Mouse (Mus musculus): ENCODE measurements around the gene Prss35. TPM values are rescaled to one million over a fixed set of nuclear protein-coding genes. Genes with fewer than 3 reads are reported as not detected.

Prss35 gene
- total and polyA plus RNA-seq, 2 experiments: not detected

GRCm38 (mm10) chr9:86773996-86774395, 30.5 kb downstream of the Prss35 start:
- Histone ChIP-seq H3K4me3 (ENCODE audit: insufficient read depth, low read depth, low read length) (no peak overlapping the region), H3K4me1 (ENCODE audit: control insufficient read depth, insufficient read depth, low read length) (no peaks in the 10 kb centered on the region), H3K9ac (ENCODE audit: low read depth, low read length) (no peak overlapping the region), H3K27me3 (ENCODE audit: control insufficient read depth, insufficient read depth, low read length) (no peaks in the 10 kb centered on the region), H3K27ac (replicated peaks; ENCODE audit: insufficient read depth, low read depth, low read length) (no peak overlapping the region), H3K79me2 (ENCODE audit: control insufficient read depth, insufficient read depth, low read length) (no peaks in the 10 kb centered on the region), H3K36me3 (ENCODE audit: control insufficient read depth, insufficient read depth, low read length) (no peaks in the 10 kb centered on the region)
- no peak for DNase-seq (ENCODE audit: extremely low read depth, low read depth, low spot score)
- no peak for TF ChIP-seq CTCF (IDR thresholded peaks at IDR 0.05; ENCODE audit: low read depth, low read length)
- 80% methylated on average over 8 of the region's 8 CpGs for WGBS

GRCm38 (mm10) chr9:86775374-86775773, 31.9 kb downstream of the Prss35 start:
- Histone ChIP-seq H3K4me3 (ENCODE audit: insufficient read depth, low read depth, low read length) (no peak overlapping the region), H3K4me1 (ENCODE audit: control insufficient read depth, insufficient read depth, low read length) (no peaks in the 10 kb centered on the region), H3K27me3 (ENCODE audit: control insufficient read depth, insufficient read depth, low read length) (no peaks in the 10 kb centered on the region), H3K27ac (replicated peaks; ENCODE audit: insufficient read depth, low read depth, low read length) (no peak overlapping the region), H3K9ac (ENCODE audit: low read depth, low read length) (no peak overlapping the region), H3K36me3 (ENCODE audit: control insufficient read depth, insufficient read depth, low read length) (no peaks in the 10 kb centered on the region), H3K79me2 (ENCODE audit: control insufficient read depth, insufficient read depth, low read length) (no peaks in the 10 kb centered on the region)
- 95% methylated on average over 6 of the region's 6 CpGs for WGBS
- TF ChIP-seq CTCF (IDR thresholded peaks at IDR 0.05; ENCODE audit: low read depth, low read length): no peak
- no peak for TF ChIP-seq POLR2A (IDR thresholded peaks at IDR 0.05; ENCODE audit: extremely low read depth, insufficient read depth, low read length)
- DNase-seq (ENCODE audit: extremely low read depth, low read depth, low spot score): no peak

- H3K27ac ChIP-seq (replicated peaks; ENCODE audit: insufficient read depth, low read depth, low read length): no peak overlapping the region
- no peak overlapping the region for H3K4me3 ChIP-seq (ENCODE audit: insufficient read depth, low read depth, low read length)
- no peak overlapping the region for H3K9ac ChIP-seq (ENCODE audit: low read depth, low read length)
- 58% methylated on average over 7 of the region's 7 CpGs for WGBS
- no peak for TF ChIP-seq POLR2A (IDR thresholded peaks at IDR 0.05; ENCODE audit: extremely low read depth, insufficient read depth, low read length)
- TF ChIP-seq CTCF (IDR thresholded peaks at IDR 0.05; ENCODE audit: low read depth, low read length): no peak
- no peaks in the 10 kb centered on the region for H3K27me3 ChIP-seq (ENCODE audit: control insufficient read depth, insufficient read depth, low read length)
- H3K79me2 ChIP-seq (ENCODE audit: control insufficient read depth, insufficient read depth, low read length): no peaks in the 10 kb centered on the region
- H3K4me1 ChIP-seq (ENCODE audit: control insufficient read depth, insufficient read depth, low read length): no peaks in the 10 kb centered on the region
- DNase-seq (ENCODE audit: extremely low read depth, low read depth, low spot score): no peak
- no peaks in the 10 kb centered on the region for H3K36me3 ChIP-seq (ENCODE audit: control insufficient read depth, insufficient read depth, low read length)
Measured at GRCm38 (mm10) chr9:86777309-86777708, 33.9 kb downstream of the Prss35 start.

- DNase-seq (ENCODE audit: extremely low read depth, low read depth, low spot score): no peak
- Histone ChIP-seq H3K4me1 (ENCODE audit: control insufficient read depth, insufficient read depth, low read length) (no peaks in the 10 kb centered on the region), H3K79me2 (ENCODE audit: control insufficient read depth, insufficient read depth, low read length) (no peaks in the 10 kb centered on the region), H3K27me3 (ENCODE audit: control insufficient read depth, insufficient read depth, low read length) (no peaks in the 10 kb centered on the region), H3K27ac (replicated peaks; ENCODE audit: insufficient read depth, low read depth, low read length) (no peak overlapping the region), H3K36me3 (ENCODE audit: control insufficient read depth, insufficient read depth, low read length) (no peaks in the 10 kb centered on the region), H3K9ac (ENCODE audit: low read depth, low read length) (no peak overlapping the region), H3K4me3 (ENCODE audit: insufficient read depth, low read depth, low read length) (no peak overlapping the region)
- WGBS: 71% methylated on average over 4 of the region's 4 CpGs
- no peak for TF ChIP-seq CTCF (IDR thresholded peaks at IDR 0.05; ENCODE audit: low read depth, low read length)
- no peak for TF ChIP-seq POLR2A (IDR thresholded peaks at IDR 0.05; ENCODE audit: extremely low read depth, insufficient read depth, low read length)
Measured at GRCm38 (mm10) chr9:86778212-86778611, 34.8 kb downstream of the Prss35 start.

- 79% methylated on average over 4 of the region's 4 CpGs for WGBS
- Histone ChIP-seq H3K4me3 (ENCODE audit: insufficient read depth, low read depth, low read length) (no peak overlapping the region), H3K79me2 (ENCODE audit: control insufficient read depth, insufficient read depth, low read length) (no peaks in the 10 kb centered on the region), H3K4me1 (ENCODE audit: control insufficient read depth, insufficient read depth, low read length) (no peaks in the 10 kb centered on the region), H3K9ac (ENCODE audit: low read depth, low read length) (no peak overlapping the region), H3K36me3 (ENCODE audit: control insufficient read depth, insufficient read depth, low read length) (no peaks in the 10 kb centered on the region), H3K27me3 (ENCODE audit: control insufficient read depth, insufficient read depth, low read length) (no peaks in the 10 kb centered on the region), H3K27ac (replicated peaks; ENCODE audit: insufficient read depth, low read depth, low read length) (no peak overlapping the region)
- no peak for TF ChIP-seq POLR2A (IDR thresholded peaks at IDR 0.05; ENCODE audit: extremely low read depth, insufficient read depth, low read length)
- TF ChIP-seq CTCF (IDR thresholded peaks at IDR 0.05; ENCODE audit: low read depth, low read length): no peak
- DNase-seq (ENCODE audit: extremely low read depth, low read depth, low spot score): no peak
Measured at GRCm38 (mm10) chr9:86781426-86781825, 38.0 kb downstream of the Prss35 start.

GRCm38 (mm10) chr9:86782836-86783235, 39.4 kb downstream of the Prss35 start:
- TF ChIP-seq POLR2A (IDR thresholded peaks at IDR 0.05; ENCODE audit: extremely low read depth, insufficient read depth, low read length) (no peak), CTCF (IDR thresholded peaks at IDR 0.05; ENCODE audit: low read depth, low read length) (no peak)
- Histone ChIP-seq H3K36me3 (ENCODE audit: control insufficient read depth, insufficient read depth, low read length) (no peaks in the 10 kb centered on the region), H3K4me1 (ENCODE audit: control insufficient read depth, insufficient read depth, low read length) (no peaks in the 10 kb centered on the region), H3K27me3 (ENCODE audit: control insufficient read depth, insufficient read depth, low read length) (no peaks in the 10 kb centered on the region), H3K4me3 (ENCODE audit: insufficient read depth, low read depth, low read length) (no peak overlapping the region), H3K9ac (ENCODE audit: low read depth, low read length) (no peak overlapping the region), H3K79me2 (ENCODE audit: control insufficient read depth, insufficient read depth, low read length) (no peaks in the 10 kb centered on the region), H3K27ac (replicated peaks; ENCODE audit: insufficient read depth, low read depth, low read length) (no peak overlapping the region)
- DNase-seq (ENCODE audit: extremely low read depth, low read depth, low spot score): no peak
- WGBS: 90% methylated on average over 2 of the region's 2 CpGs

Measured in liver, adult 2 months (tissue).